Mouse (Mus musculus) spleen, adult 2 months (tissue): Measurements from ENCODE around the gene Ptprj. TPM values are rescaled to one million over a fixed set of nuclear protein-coding genes. Genes with fewer than 3 reads are reported as not detected.

Experiments used
- DNase-seq, 2 experiments: peaks; one replicate each; pipeline versions ENCODE4 v3.0.0 to v3.0.0-alpha.2; 2012 to 2021; ENCODE audit warnings: low spot score in 2 of 2, low read depth in 1 of 2
- H3K27ac ChIP-seq: fragments of 200-500 bp; 2 replicates; pipeline ENCODE4 v1.5.1; 2012; ENCODE audit warnings: low read length, inconsistent platforms; ENCODE audit not compliant: insufficient read depth
- H3K27me3 ChIP-seq: fragments of 200-500 bp; 2 replicates; pipeline ENCODE4 v1.6.1; 2012; ENCODE audit warnings: mild to moderate bottlenecking, moderate library complexity, low read length, inconsistent platforms; ENCODE audit not compliant: control insufficient read depth, insufficient read depth
- H3K36me3 ChIP-seq: fragments of 200-500 bp; 2 replicates; pipeline ENCODE4 v1.6.1; 2012; ENCODE audit warnings: mild to moderate bottlenecking, low read length, inconsistent platforms; ENCODE audit not compliant: control insufficient read depth, insufficient read depth
- H3K4me1 ChIP-seq: fragments of 200-500 bp; 2 replicates; pipeline ENCODE4 v1.6.1; 2011; ENCODE audit warnings: inconsistent platforms; ENCODE audit not compliant: control insufficient read depth, insufficient read depth, insufficient read length
- H3K4me3 ChIP-seq: fragments of 200-500 bp; 2 replicates; pipeline ENCODE4 v1.5.1; 2011; ENCODE audit warnings: mild to moderate bottlenecking, inconsistent platforms; ENCODE audit not compliant: insufficient read depth, insufficient read length; ENCODE audit errors: extremely low read depth
- CTCF ChIP-seq: fragments of 200-500 bp; IDR thresholded peaks from 2 replicates; pipeline ENCODE4 v1.5.1; 2011; ENCODE audit warnings: mild to moderate bottlenecking, inconsistent platforms; ENCODE audit not compliant: insufficient read depth, insufficient read length, insufficient replicate concordance; ENCODE audit errors: extremely low read depth
- POLR2A ChIP-seq: fragments of 200-500 bp; IDR thresholded peaks from 2 replicates; pipeline ENCODE4 v1.6.1; 2011; ENCODE audit warnings: low read depth, low read length, inconsistent platforms
- WGBS: fragments of 180-500 bp; shearing (Covaris S2); methylation state at CpG from one replicate; pipeline ENCODE4 v1.1.7; 2018; 5-methylcytosine and 5-hydroxymethylcytosine counted together
- polyA plus RNA-seq: library from polyadenylated mRNA; depleted of rRNA; stranded (reverse); fragments of >200 nt; gene quantifications from 2 replicates; pipeline ENCODE4 v1.2.3, GENCODE M21; 2012

Gene Ptprj
- polyA plus RNA-seq, 1 experiment: 21.0 TPM

DNA sequence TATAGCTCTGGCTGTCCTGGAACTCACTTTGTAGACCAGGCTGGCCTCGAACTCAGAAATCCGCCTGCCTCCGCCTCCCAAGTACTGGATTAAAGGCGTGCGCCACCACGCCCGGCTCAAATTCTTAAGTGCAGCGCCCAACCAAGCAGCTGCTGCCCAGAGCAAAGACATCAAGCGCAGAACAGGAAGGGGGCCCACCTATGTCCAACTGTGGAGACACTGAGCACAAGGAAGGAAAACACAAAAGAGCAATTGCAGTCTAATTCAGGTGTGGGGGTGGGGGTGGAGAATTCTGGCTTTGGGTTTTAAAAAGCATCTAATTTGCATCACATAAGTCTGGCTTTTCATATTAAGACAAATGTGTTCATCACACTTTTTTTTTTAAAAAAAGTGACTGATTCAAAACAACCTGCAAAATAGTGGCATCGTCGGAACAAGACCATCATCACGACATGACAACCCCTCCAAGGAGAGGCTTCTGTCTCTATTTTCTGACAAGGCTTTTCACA is 20.7 kb downstream of the Ptprj start:
- H3K27ac ChIP-seq: peak overlapping the region; percentile 23
- no peak for TF ChIP-seq POLR2A
- TF ChIP-seq CTCF: no peak
- DNase-seq: no peak
- H3K36me3 ChIP-seq: no peaks in the 10 kb centered on the region
- H3K4me3 ChIP-seq: no peak overlapping the region
- no peaks in the 10 kb centered on the region for H3K27me3 ChIP-seq
- 37% methylated on average over 12 of the region's 12 CpGs for WGBS
- peaks cover 38% of the 10 kb centered on the region for H3K4me1 ChIP-seq

DNA sequence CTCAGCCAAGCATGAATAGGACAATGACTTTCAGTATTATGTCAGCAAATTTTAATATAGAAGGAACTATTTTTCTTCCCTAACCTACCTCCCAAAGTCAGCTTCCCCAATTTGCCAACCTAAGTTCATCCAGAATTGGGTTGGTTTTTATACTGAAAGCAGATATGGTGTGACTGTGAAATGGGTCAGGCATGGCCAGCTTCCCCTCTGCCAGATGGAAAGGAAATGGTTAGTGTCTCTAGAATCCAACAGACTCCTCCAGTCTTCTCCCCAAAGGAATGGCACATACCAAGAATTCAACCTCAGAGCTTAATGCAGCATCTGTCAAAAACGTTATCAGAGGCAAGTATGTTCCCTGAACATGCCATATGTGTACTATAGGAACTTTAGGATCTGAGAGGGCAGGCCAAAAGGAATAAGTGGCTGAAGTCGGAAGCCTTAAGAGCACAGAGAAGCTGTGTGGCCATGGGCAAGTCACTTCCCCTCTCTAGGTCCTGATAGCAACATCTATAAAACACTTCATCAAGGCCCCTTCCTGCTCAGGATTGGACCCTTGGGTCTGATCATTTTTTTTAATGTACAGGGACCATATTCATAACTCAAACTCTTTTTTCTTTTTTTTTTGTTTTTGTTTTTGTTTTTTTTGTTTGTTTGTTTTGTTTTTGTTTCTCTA is 21.3 kb downstream of the Ptprj start:
- Histone ChIP-seq H3K27ac (no peak overlapping the region), H3K4me1 (peaks cover 41% of the 10 kb centered on the region), H3K36me3 (no peaks in the 10 kb centered on the region), H3K4me3 (no peak overlapping the region), H3K27me3 (no peaks in the 10 kb centered on the region)
- WGBS: 70% methylated on average over 2 of the region's 2 CpGs
- no peak for DNase-seq
- TF ChIP-seq CTCF: no peak
- TF ChIP-seq POLR2A: no peak

- DNase-seq: no peak
- 91% methylated on average over 11 of the region's 11 CpGs for WGBS
- Histone ChIP-seq H3K4me1 (peaks cover 41% of the 10 kb centered on the region), H3K27me3 (no peaks in the 10 kb centered on the region), H3K27ac (0 out of 2 replicates have a peak overlapping the region, but pooled peaks have one; percentile 21), H3K36me3 (no peaks in the 10 kb centered on the region), H3K4me3 (no peak overlapping the region)
- no peak for TF ChIP-seq POLR2A
- no peak for TF ChIP-seq CTCF
These were observed 22.1 kb downstream of the Ptprj start for GRCm38 (mm10) chr2:90558361-90558760.

- no peak overlapping the region for H3K4me3 ChIP-seq
- 83% methylated on average over 3 of the region's 3 CpGs for WGBS
- H3K27me3 ChIP-seq: no peaks in the 10 kb centered on the region
- TF ChIP-seq POLR2A (no peak), CTCF (no peak)
- H3K36me3 ChIP-seq: no peaks in the 10 kb centered on the region
- peaks cover 41% of the 10 kb centered on the region for H3K4me1 ChIP-seq
- H3K27ac ChIP-seq: no peak overlapping the region
- no peak for DNase-seq
These were observed 22.5 kb downstream of the Ptprj start for GRCm38 (mm10) chr2:90557913-90558312.

DNA sequence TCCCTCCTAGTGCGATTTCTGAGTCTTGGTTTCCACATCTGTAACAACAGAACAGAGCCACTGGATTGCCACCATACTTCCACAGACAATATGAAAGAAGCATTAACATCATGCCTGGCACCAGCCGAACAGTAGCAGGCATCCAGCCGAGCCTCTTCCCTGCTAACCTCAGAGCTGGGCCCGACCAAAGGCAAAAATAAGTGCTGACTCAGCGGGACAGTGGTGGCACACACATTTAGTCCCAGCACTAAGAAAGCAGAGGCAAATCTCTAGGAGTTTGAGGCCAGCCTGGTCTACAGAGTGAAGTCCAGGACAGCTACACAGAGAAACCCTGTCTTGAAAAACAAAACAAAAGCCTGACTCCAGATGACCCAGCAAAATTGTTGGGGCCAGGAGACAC is 24.7 kb downstream of the Ptprj start:
- no peak overlapping the region for H3K4me3 ChIP-seq
- no peak overlapping the region for H3K27ac ChIP-seq
- 64% methylated on average over 5 of the region's 5 CpGs for WGBS

DNA sequence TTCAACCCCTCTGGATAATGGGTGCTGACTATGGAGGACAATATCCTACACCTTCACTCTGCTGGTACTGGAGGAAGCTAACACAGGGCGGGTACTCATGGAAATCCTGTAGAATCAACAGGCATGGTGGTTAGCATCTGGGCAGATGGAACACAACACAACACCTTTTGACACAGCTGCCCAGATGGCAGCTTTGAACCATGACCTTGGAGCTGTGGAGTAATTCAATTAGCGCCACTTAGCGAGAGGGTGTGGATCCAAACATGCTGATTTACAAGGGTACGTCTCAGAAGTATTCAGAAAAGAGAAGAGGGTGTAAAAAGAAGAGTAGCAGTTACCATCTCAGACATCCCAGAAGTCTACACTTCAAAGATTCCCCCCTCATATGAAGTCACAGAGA is 25.6 kb downstream of the Ptprj start:
- Histone ChIP-seq H3K27me3 (no peaks in the 10 kb centered on the region), H3K27ac (no peak overlapping the region), H3K4me1 (peaks cover 37% of the 10 kb centered on the region), H3K36me3 (no peaks in the 10 kb centered on the region), H3K4me3 (no peak overlapping the region)
- DNase-seq: no peak
- 82% methylated on average over 4 of the region's 4 CpGs for WGBS
- no peak for TF ChIP-seq POLR2A
- TF ChIP-seq CTCF: no peak

More for the DNA sequence above, 24.7 kb downstream of the Ptprj start:
- H3K27me3 ChIP-seq: no peaks in the 10 kb centered on the region
- DNase-seq: no peak
- H3K4me1 ChIP-seq: peaks cover 42% of the 10 kb centered on the region
- H3K36me3 ChIP-seq: no peaks in the 10 kb centered on the region
- no peak for TF ChIP-seq POLR2A

GRCm38 (mm10) chr2:90553861-90554260 is 26.6 kb downstream of the Ptprj start:
- Histone ChIP-seq H3K27me3 (no peaks in the 10 kb centered on the region), H3K27ac (no peak overlapping the region), H3K4me1 (peaks cover 39% of the 10 kb centered on the region), H3K36me3 (no peaks in the 10 kb centered on the region), H3K4me3 (no peak overlapping the region)
- no peak for DNase-seq
- WGBS: 81% methylated on average over 4 of the region's 4 CpGs
- TF ChIP-seq POLR2A (no peak), CTCF (no peak)
